Mouse (Mus musculus): Measurements from ENCODE around the gene Gjc2. TPM values are rescaled to one million over a fixed set of nuclear protein-coding genes. Genes with fewer than 3 reads are reported as not detected.

Gene Gjc2
- polyA plus RNA-seq (2014; fragmentation: Nextera tagmentation; extraction: Ambion mirVana) = 0.23 and 0.39 TPM in 2 replicates

DNA sequence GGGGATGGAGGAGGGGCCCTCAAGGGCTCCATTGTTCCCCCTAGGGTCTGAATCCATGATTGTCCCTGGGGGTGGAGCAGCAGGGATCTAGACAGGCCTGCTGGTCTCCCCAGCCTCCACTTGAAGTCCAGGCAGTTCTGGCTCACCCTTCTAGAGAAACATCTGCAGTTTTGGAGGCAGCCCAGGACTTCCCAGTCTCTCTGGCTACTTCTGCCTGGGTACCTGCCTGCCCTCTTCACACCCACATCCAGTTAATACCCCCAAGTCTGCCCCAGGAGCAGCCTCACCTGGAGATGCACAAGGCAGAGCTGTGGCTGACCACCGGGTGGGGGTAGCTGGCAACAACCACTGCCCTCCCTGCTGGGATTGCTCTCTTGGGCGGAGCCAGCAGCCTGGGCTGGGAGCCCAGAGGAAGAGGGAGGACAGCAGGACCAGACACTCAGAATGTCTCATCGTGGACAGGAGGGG lies at the start of gene Gjc2:
Gjc2 (minus strand) TSS at position 350 of the 468 bp plus-strand sequence.
- Histone ChIP-seq H3K4me2 (ENCODE audit: low read length) (peak within 1 kb of the TSS; percentile 12; the same call in 1 of the 2 replicates), H3K27ac (replicated peaks in 1 of 2; ENCODE audit: control insufficient read depth in 1 of 2, insufficient read depth in 1 of 2, low read depth in 2 of 2, low read length in 2 of 2) (peak within 1 kb of the TSS; percentile 48 to 55; a peak in 3 of 4 replicates), H3K9me3 (ENCODE audit: control insufficient read depth, low read length) (no peaks in the 10 kb centered on the region), H3K9ac (ENCODE audit: low read length) (peak within 1 kb of the TSS; percentile 51; the same call in 1 of the 2 replicates), H3K4me1 (ENCODE audit: control insufficient read depth in 2 of 2, insufficient read depth in 2 of 2, low read length in 2 of 2) (peaks cover 15 to 31% of the 10 kb centered on the region in 2 experiments), H3K4me3 (ENCODE audit: control insufficient read depth in 1 of 2, insufficient read depth in 1 of 2, low read depth in 1 of 2, low read length in 2 of 2) (no peak within 1 kb of the TSS), H3K36me3 (ENCODE audit: control insufficient read depth, insufficient read depth, low read length) (peaks cover 35% of the 10 kb centered on the region), H3K27me3 (ENCODE audit: control insufficient read depth, insufficient read depth, low read length) (peaks cover 13% of the 10 kb centered on the region)
- ATAC-seq (ENCODE audit: insufficient number of reproducible peaks, insufficient read depth, low FRiP score, low read depth) = 0 out of 2 replicates have a peak, but pooled peaks have one; percentile 17
- 32% methylated on average over 3 of the region's 3 CpGs for WGBS

DNA sequence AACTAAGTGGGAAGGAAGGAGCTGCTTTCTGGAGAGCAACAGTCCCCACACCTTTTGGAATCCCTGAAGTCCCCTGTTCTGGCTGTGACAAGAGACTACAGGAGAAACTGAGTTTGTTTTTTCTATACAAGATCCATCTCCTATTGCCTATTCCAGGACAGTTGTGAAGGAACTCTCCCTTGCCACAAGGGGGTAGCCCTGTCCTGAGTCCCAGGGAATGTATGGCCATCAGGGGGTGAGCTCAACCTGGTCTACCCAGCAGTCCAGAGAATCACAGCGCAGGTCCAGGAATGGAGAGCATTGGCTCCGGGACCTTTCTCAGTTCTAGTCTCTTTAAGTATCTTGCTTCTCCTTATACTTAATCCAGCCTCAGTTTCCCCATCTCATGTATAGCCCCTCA lies 49.8 kb upstream of the Gjc2 start:
- Histone ChIP-seq H3K27ac (replicated peaks in 1 of 2; ENCODE audit: control insufficient read depth in 1 of 2, insufficient read depth in 1 of 2, low read depth in 2 of 2, low read length in 2 of 2) (no peak overlapping the region), H3K4me2 (ENCODE audit: low read length) (no peak overlapping the region), H3K9me3 (ENCODE audit: control insufficient read depth, low read length) (no peaks in the 10 kb centered on the region), H3K4me3 (ENCODE audit: control insufficient read depth in 1 of 2, insufficient read depth in 1 of 2, low read depth in 1 of 2, low read length in 2 of 2) (no peak overlapping the region), H3K36me3 (ENCODE audit: control insufficient read depth, insufficient read depth, low read length) (no peaks in the 10 kb centered on the region), H3K27me3 (ENCODE audit: control insufficient read depth, insufficient read depth, low read length) (no peaks in the 10 kb centered on the region), H3K4me1 (ENCODE audit: control insufficient read depth in 2 of 2, insufficient read depth in 2 of 2, low read length in 2 of 2) (peaks cover 4 to 6% of the 10 kb centered on the region in 2 experiments), H3K9ac (ENCODE audit: low read length) (no peak overlapping the region)
- ATAC-seq (ENCODE audit: insufficient number of reproducible peaks, insufficient read depth, low FRiP score, low read depth) = no peak
- WGBS = 62% methylated on average over 2 of the region's 2 CpGs

DNA sequence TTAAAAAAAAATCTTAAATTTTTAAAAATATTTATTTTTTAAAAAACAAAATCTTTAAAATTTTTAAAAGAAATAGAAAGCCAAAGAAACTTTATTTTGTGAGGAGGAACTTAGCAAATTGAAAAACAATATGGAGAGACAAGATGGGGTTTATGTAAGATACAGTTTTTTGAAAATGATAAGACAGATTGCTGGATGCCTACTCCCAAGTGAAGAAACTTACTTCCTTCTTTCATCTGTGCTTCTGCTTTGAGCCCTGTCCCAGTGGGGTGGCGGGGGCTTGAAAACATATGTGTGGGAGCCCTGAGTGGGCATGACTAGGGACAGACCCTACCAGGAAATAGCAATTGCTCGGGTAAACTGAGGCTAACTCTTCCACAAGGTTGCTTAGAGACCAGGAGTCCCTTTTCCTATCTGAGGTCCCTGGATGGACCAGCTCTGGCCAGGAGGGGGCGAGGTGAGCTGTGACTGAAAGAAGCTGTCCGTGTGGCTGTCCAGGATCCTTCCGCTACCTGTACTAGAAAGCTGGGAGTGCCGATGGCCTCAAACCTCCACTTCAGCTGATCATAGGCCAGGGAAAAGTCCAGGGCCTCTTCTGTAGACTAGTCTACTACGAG lies 47.2 kb upstream of the Gjc2 start:
- H3K9me3 ChIP-seq (ENCODE audit: control insufficient read depth, low read length) = no peaks in the 10 kb centered on the region
- H3K36me3 ChIP-seq (ENCODE audit: control insufficient read depth, insufficient read depth, low read length) = no peaks in the 10 kb centered on the region
- H3K27ac ChIP-seq (replicated peaks in 1 of 2; ENCODE audit: control insufficient read depth in 1 of 2, insufficient read depth in 1 of 2, low read depth in 2 of 2, low read length in 2 of 2) = no peak overlapping the region
- ATAC-seq (ENCODE audit: insufficient number of reproducible peaks, insufficient read depth, low FRiP score, low read depth) = no peak
- H3K27me3 ChIP-seq (ENCODE audit: control insufficient read depth, insufficient read depth, low read length) = no peaks in the 10 kb centered on the region
- peaks cover 5 to 22% of the 10 kb centered on the region in 2 experiments for H3K4me1 ChIP-seq (ENCODE audit: control insufficient read depth in 2 of 2, insufficient read depth in 2 of 2, low read length in 2 of 2)
- H3K4me2 ChIP-seq (ENCODE audit: low read length) = no peak overlapping the region
- H3K9ac ChIP-seq (ENCODE audit: low read length) = no peak overlapping the region
- 11% methylated on average over 7 of the region's 7 CpGs for WGBS
- H3K4me3 ChIP-seq (ENCODE audit: control insufficient read depth in 1 of 2, insufficient read depth in 1 of 2, low read depth in 1 of 2, low read length in 2 of 2) = no peak overlapping the region

DNA sequence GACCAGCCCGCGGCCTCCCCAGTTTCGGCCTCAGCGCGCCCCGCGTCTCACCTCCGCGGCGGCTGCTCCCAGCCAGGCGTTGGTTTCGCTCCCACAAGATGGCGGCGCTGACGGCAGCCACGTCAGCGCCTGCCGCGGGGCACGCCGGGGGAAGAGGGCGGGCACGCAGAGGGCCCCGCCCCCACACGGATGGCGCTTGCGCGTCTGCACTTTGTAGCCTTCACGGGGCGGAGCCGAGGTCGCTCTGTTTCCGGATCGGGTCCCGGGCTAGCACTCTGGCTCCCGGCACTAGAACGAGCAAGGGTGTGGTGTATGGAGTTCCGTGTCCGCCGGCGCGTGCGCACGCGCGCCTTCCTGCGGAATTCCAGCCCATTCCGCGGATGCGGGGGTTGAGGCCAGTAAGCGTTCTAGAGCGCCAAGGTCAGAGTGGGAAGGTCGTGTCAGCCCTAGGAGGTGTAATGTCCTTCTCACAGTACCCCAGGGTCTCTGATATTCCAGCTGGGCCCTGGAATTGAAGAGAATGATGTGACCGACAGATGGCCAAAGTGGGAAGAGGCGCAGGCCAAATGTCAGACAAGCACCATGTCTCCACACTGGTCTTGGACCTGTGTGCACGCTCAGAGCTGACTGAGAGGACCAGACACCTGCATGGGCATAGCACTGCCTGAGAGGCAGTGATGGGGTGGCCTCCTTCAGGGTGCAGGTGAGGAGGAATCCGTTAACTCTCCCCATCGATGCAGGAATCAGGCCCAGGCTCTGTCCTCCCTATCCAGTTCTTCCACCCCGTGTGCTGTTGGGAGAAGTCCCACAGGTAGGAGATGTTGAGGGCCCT lies 45.3 kb upstream of the Gjc2 start, which contains the start of gene Arf1:
Arf1 (minus strand) TSS at position 149 of the 832 bp plus-strand sequence.
- peaks cover 10% of the 10 kb centered on the region for H3K36me3 ChIP-seq (ENCODE audit: control insufficient read depth, insufficient read depth, low read length)
- ATAC-seq (ENCODE audit: insufficient number of reproducible peaks, insufficient read depth, low FRiP score, low read depth) = peak; percentile 94
- peak within 1 kb of the TSS; percentile 100 for H3K9ac ChIP-seq (ENCODE audit: low read length)
- peak within 1 kb of the TSS; percentile 89 to 99 for H3K4me3 ChIP-seq (ENCODE audit: control insufficient read depth in 1 of 2, insufficient read depth in 1 of 2, low read depth in 1 of 2, low read length in 2 of 2)
- H3K4me1 ChIP-seq (ENCODE audit: control insufficient read depth in 2 of 2, insufficient read depth in 2 of 2, low read length in 2 of 2) = peaks cover 11 to 40% of the 10 kb centered on the region in 2 experiments
- 4% methylated on average over 59 of the region's 59 CpGs for WGBS
- no peaks in the 10 kb centered on the region for H3K27me3 ChIP-seq (ENCODE audit: control insufficient read depth, insufficient read depth, low read length)
- H3K27ac ChIP-seq (replicated peaks in 1 of 2; ENCODE audit: control insufficient read depth in 1 of 2, insufficient read depth in 1 of 2, low read depth in 2 of 2, low read length in 2 of 2) = peak within 1 kb of the TSS; percentile 97 to 98
- H3K9me3 ChIP-seq (ENCODE audit: control insufficient read depth, low read length) = no peaks in the 10 kb centered on the region
- H3K4me2 ChIP-seq (ENCODE audit: low read length) = peak within 1 kb of the TSS; percentile 88

DNA sequence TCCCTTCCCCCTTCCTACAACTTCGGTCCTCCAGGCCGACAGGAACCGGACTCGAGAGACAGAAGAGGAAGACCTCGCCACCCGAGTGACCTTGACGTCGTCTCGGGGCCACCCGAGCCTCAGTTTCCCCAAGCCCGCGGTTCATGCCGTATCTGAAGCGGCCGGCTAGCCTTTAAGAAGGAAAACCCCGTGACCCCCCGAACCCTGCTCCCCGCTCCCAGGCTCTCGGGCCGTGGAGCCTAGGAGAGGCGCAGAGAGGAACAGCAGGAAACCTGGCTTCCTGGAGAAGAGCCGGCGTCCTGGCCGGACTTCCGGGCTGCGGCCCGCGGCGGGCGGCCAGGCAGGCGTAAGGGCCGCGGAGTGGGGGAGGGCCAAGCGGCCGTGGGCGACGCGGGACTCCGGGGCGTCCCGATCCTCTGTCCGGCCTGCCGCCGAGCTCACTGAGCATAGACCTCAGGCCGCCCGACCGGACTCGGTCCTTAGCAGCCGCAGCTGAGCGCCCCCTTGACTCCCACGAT lies 44.6 kb upstream of the Gjc2 start:
- H3K4me2 ChIP-seq (ENCODE audit: low read length) = peak overlapping the region; percentile 88
- ATAC-seq (ENCODE audit: insufficient number of reproducible peaks, insufficient read depth, low FRiP score, low read depth) = peak; percentile 79
- H3K4me1 ChIP-seq (ENCODE audit: control insufficient read depth in 2 of 2, insufficient read depth in 2 of 2, low read length in 2 of 2) = peaks cover 11 to 47% of the 10 kb centered on the region in 2 experiments
- H3K27ac ChIP-seq (replicated peaks in 1 of 2; ENCODE audit: control insufficient read depth in 1 of 2, insufficient read depth in 1 of 2, low read depth in 2 of 2, low read length in 2 of 2) = peak overlapping the region; percentile 97 to 98
- under 1% methylated on average over 37 of the region's 51 CpGs for WGBS
- no peaks in the 10 kb centered on the region for H3K9me3 ChIP-seq (ENCODE audit: control insufficient read depth, low read length)
- H3K27me3 ChIP-seq (ENCODE audit: control insufficient read depth, insufficient read depth, low read length) = no peaks in the 10 kb centered on the region
- peak overlapping the region; percentile 89 to 99 for H3K4me3 ChIP-seq (ENCODE audit: control insufficient read depth in 1 of 2, insufficient read depth in 1 of 2, low read depth in 1 of 2, low read length in 2 of 2)
- H3K9ac ChIP-seq (ENCODE audit: low read length) = peak overlapping the region; percentile 100
- H3K36me3 ChIP-seq (ENCODE audit: control insufficient read depth, insufficient read depth, low read length) = peaks cover 16% of the 10 kb centered on the region

DNA sequence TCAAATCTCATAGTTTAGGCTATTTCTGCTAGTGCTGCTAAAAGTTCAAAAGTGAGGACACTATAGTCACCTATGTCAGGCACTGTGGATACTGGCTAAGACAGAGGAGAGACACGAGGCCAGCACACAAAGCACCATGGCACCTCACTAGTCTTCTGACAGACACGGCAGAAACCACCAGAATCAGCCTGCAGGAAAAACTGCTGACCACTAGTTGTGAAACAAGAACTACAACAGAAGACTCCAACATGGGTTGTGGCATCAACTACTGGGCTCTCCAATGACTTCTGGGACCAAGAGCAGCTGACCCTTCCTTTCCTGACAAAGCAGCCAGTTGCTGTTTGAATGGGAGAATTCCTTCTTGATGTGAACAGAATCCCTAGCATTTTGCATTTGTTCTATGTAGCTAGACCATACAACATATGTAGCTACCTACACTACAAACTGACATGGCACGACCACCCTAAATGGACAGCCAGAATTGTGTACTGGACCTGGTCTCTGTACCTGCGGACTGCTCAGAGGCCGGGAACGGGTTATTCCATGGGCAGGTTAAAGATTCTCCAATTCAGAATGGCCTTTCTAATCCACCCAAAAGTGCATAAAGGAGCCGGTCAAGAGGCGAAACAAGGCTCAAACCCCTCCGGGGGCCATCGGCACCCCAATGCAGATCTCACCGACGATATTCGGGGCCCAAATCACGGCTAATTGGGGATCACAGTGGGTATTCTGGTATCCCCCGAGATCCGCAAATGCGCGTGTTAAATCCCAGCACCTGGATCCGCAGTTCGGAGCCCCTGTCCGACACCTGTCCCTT lies 44.0 kb upstream of the Gjc2 start:
- Histone ChIP-seq H3K4me1 (ENCODE audit: control insufficient read depth in 2 of 2, insufficient read depth in 2 of 2, low read length in 2 of 2) (peaks cover 11 to 53% of the 10 kb centered on the region in 2 experiments), H3K4me3 (ENCODE audit: control insufficient read depth in 1 of 2, insufficient read depth in 1 of 2, low read depth in 1 of 2, low read length in 2 of 2) (peak overlapping the region; percentile 89 to 99), H3K27ac (replicated peaks in 1 of 2; ENCODE audit: control insufficient read depth in 1 of 2, insufficient read depth in 1 of 2, low read depth in 2 of 2, low read length in 2 of 2) (peak overlapping the region; percentile 97 to 98), H3K27me3 (ENCODE audit: control insufficient read depth, insufficient read depth, low read length) (no peaks in the 10 kb centered on the region), H3K9me3 (ENCODE audit: control insufficient read depth, low read length) (no peaks in the 10 kb centered on the region), H3K4me2 (ENCODE audit: low read length) (peak overlapping the region; percentile 88), H3K36me3 (ENCODE audit: control insufficient read depth, insufficient read depth, low read length) (peaks cover 16% of the 10 kb centered on the region), H3K9ac (ENCODE audit: low read length) (peak overlapping the region; percentile 100)
- no peak for ATAC-seq (ENCODE audit: insufficient number of reproducible peaks, insufficient read depth, low FRiP score, low read depth)
- WGBS = 2% methylated on average over 21 of the region's 21 CpGs
